Mouse (Mus musculus) liver, embryonic 14.5 days (tissue): ENCODE results near the gene Fam20c.
A peak's percentile ranks its signal among the peaks of the same experiment; 100 is the strongest.

Experiments used
- CTCF ChIP-seq: IDR thresholded peaks from 2 replicates; pipeline ENCODE4 v1.5.1; 2016; ENCODE audit warnings: antibody characterized with exemption, low read depth, control low read depth
- EP300 ChIP-seq: IDR thresholded peaks from 2 replicates; pipeline ENCODE4 v1.6.1; 2016; ENCODE audit warnings: antibody characterized with exemption, low read depth

- peak; percentile 98 for TF ChIP-seq CTCF
- no peak for TF ChIP-seq EP300
Measured at GRCm38 (mm10) chr5:138848102-138848501, 93.8 kb downstream of the Fam20c start.
